Comparison of ENCODE assay signal across 8 mouse cellular contexts in the genomic region with DNA sequence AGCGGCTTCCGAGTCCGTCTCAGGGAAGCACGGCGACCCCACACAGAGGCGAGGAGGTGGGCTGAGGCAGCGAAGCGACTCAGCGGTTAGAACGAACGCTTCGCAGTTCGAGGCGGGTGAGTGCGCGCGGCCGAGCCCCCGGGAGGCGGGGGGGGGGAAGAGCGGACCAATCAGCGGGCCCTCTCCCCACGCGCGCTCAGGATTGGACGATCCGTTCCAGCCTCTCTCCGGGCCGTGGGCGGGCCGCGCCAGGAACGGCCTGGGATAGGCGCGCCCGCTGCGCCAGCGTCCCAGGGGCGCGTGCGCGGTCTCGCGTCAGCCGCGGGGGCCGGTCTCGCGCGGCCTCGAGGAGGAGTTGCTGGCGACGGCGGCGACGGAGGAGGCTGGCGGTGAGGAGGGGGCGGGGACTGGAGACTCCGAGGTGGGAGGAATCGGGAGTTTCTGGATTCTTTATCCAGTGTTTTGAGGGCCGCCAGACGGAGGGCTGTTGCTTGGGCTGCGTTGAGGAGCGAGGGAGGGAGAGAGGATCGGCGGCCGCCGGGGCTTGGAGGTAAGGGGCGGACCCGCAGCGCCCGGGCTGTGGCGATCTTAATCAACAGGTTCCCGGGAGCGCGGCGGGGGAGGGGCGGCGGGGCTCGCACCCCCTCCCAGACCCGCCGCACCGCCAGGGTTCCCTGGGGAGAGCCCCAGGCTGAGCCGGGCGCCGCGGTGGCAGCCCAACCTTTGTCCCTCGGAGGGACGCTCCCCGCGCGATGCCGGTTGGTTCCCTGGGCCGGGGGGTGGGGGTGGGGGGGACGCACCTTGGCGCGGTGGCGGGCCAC. TPM values are rescaled to one million over a fixed set of nuclear protein-coding genes. Genes with fewer than 3 reads are reported as not detected.
A peak's percentile ranks its signal among the peaks of the same experiment; 100 is the strongest.
DNase-seq lines count a peak whose midpoint lies in the region; ATAC-seq lines count a peak whose summit lies in the region.

A gene (plus strand): TSS at position 351 of the 821 bp plus-strand sequence.

- H3K4me2 ChIP-seq in kidney, embryonic 15.5 days = peak within 1 kb of the TSS; percentile 94

- ATAC-seq in erythroblast, adult 5-6 weeks (replicated peaks; ENCODE audit: low FRiP score, poor library complexity, severe bottlenecking) = peak; percentile 98
- ATAC-seq in kidney, embryonic 15.5 days (replicated peaks; ENCODE audit: low FRiP score) = peak; percentile 99
- peak; percentile 95 for ATAC-seq in monocyte, adult 5-6 weeks (replicated peaks; ENCODE audit: insufficient number of reproducible peaks, low FRiP score, low TSS enrichment, poor library complexity, severe bottlenecking)

- peaks cover 3% of the 10 kb centered on the region for H3K4me1 ChIP-seq in heart, embryonic 10.5 days
- peaks cover 7% of the 10 kb centered on the region for H3K4me1 ChIP-seq in kidney, embryonic 15.5 days

- peak; percentile 96 for DNase-seq in B cell, adult 2 months
- DNase-seq in brain, adult 2 months (ENCODE audit: low read depth, low spot score) = peak; percentile 98
- peak; percentile 97 for DNase-seq in heart, embryonic 10.5 days (ENCODE audit: low spot score)
- peak; percentile 97 for DNase-seq in liver
- DNase-seq in spleen, postnatal 4 days (ENCODE audit: low spot score in 2 of 2) = peak; percentile 94 to 97

- under 1% methylated on average over 95 of the region's 98 CpGs for WGBS in heart, embryonic 10.5 days
- under 1% methylated on average over 96 of the region's 98 CpGs for WGBS in kidney, embryonic 15.5 days

- no peaks in the 10 kb centered on the region for H3K9me3 ChIP-seq in heart, embryonic 10.5 days
- H3K9me3 ChIP-seq in kidney, embryonic 15.5 days (replicated peaks) = no peaks in the 10 kb centered on the region

- H3K27ac ChIP-seq in heart, embryonic 10.5 days = peak within 1 kb of the TSS; percentile 97
- peak within 1 kb of the TSS; percentile 98 for H3K27ac ChIP-seq in kidney, embryonic 15.5 days

- peak within 1 kb of the TSS; percentile 85 for H3K9ac ChIP-seq in kidney, embryonic 15.5 days

- H3K4me3 ChIP-seq in heart, embryonic 10.5 days = peak within 1 kb of the TSS; percentile 84
- peak within 1 kb of the TSS; percentile 91 for H3K4me3 ChIP-seq in kidney, embryonic 15.5 days (replicated peaks)

- no peaks in the 10 kb centered on the region for H3K36me3 ChIP-seq in heart, embryonic 10.5 days
- H3K36me3 ChIP-seq in kidney, embryonic 15.5 days = no peaks in the 10 kb centered on the region

- H3K27me3 ChIP-seq in heart, embryonic 10.5 days (ENCODE audit: insufficient read depth, poor library complexity, severe bottlenecking) = no peaks in the 10 kb centered on the region
- peaks cover 19% of the 10 kb centered on the region; the same call in 1 of the 2 replicates for H3K27me3 ChIP-seq in kidney, embryonic 15.5 days

RNA-seq across cellular contexts. Expression of the gene that starts here (rescaled TPM):
- 2.1 and 14.8 TPM in 2 replicates for total RNA-seq in erythroblast, adult 5-6 weeks (2015; ENCODE audit: low replicate concordance)
- 5.5 and 21.2 TPM in 2 replicates for total RNA-seq in erythroblast, adult 5-6 weeks (2017; ENCODE audit: low replicate concordance)
- polyA plus RNA-seq in heart, embryonic 10.5 days (2016; fragmentation: Nextera tagmentation; extraction: Ambion mirVana) = 25.4 and 26.8 TPM in 2 replicates
- 22.2 and 26.4 TPM in 2 replicates for polyA plus RNA-seq in kidney, embryonic 15.5 days (2015; fragmentation: Nextera tagmentation; extraction: Ambion mirVana)
- total RNA-seq in monocyte, adult 5-6 weeks (2017) = 13.7 to 57.8 TPM (median 16.3 TPM) in 3 replicates

Comparison
In these comparisons a context has a peak if more than half of its experiments do, and no peak if none do; other contexts are left out.
1. Peak in every context shown above with its lines: DNase-seq, ATAC-seq, H3K4me3 ChIP-seq and H3K27ac ChIP-seq.